18 mouse cellular contexts compared by ENCODE assay signal in genomic region chr2:59684864-59685605, GRCm38 (mm10).
DNase-seq lines count a peak whose midpoint lies in the region; ATAC-seq and TF ChIP-seq lines count a peak whose summit lies in the region.
"Had no signal": no experiment of that assay in that cellular context is flagged by ENCODE, and none has a peak within 500 bp of the region (broad histone marks: within the 10 kb centered on the region; RNA-seq: fewer than 3 reads in every experiment).

No protein-coding gene starts in this region.

- no peaks in the 10 kb centered on the region for H3K9me3 ChIP-seq in kidney, embryonic 15.5 days (replicated peaks)
- no peaks in the 10 kb centered on the region for H3K9me3 ChIP-seq in embryonic facial prominence, embryonic 14.5 days (ENCODE audit: control insufficient read depth, low read length)
- no peaks in the 10 kb centered on the region for H3K9me3 ChIP-seq in limb, embryonic 10.5 days (replicated peaks)
- H3K9me3 ChIP-seq in stomach, postnatal 0 days (ENCODE audit: control insufficient read depth, low read length) = no peaks in the 10 kb centered on the region
- no peaks in the 10 kb centered on the region for H3K9me3 ChIP-seq in lung, postnatal 0 days (ENCODE audit: low read length)
- H3K9me3 ChIP-seq: embryonic facial prominence, embryonic 13.5 days; midbrain, embryonic 13.5 days had no signal

- no peak for DNase-seq in kidney, postnatal 25 days
- DNase-seq in embryonic facial prominence, embryonic 14.5 days (ENCODE audit: low spot score) = peak; percentile 89
- DNase-seq in limb, embryonic 10.5 days (ENCODE audit: low spot score) = no peak
- no peak for DNase-seq in stomach, postnatal 0 days (ENCODE audit: low spot score)
- DNase-seq in cerebellum, postnatal 4 days (ENCODE audit: low spot score in 2 of 2) = no peak
- no peak for DNase-seq in lung, postnatal 0 days (ENCODE audit: low spot score)
- DNase-seq: cerebellum, postnatal 25 days; heart, postnatal 4 days; kidney, adult 11 months; kidney, postnatal 4 days; layer of hippocampus, postnatal 36 days; liver; lung, adult 2 months had no signal

- no peak overlapping the region for H3K9ac ChIP-seq in kidney, embryonic 15.5 days
- H3K9ac ChIP-seq in embryonic facial prominence, embryonic 14.5 days (ENCODE audit: low read depth, low read length) = no peak overlapping the region
- no peak overlapping the region for H3K9ac ChIP-seq in stomach, postnatal 0 days (ENCODE audit: low read length)
- H3K9ac ChIP-seq in lung, postnatal 0 days (replicated peaks; ENCODE audit: low read depth) = no peak overlapping the region
- H3K9ac ChIP-seq: embryonic facial prominence, embryonic 13.5 days; midbrain, embryonic 13.5 days had no signal

- no peak overlapping the region for H3K4me2 ChIP-seq in kidney, embryonic 15.5 days
- no peak overlapping the region for H3K4me2 ChIP-seq in embryonic facial prominence, embryonic 14.5 days (ENCODE audit: low read depth, low read length)
- no peak overlapping the region for H3K4me2 ChIP-seq in stomach, postnatal 0 days (replicated peaks; ENCODE audit: low read depth)
- no peak overlapping the region for H3K4me2 ChIP-seq in lung, postnatal 0 days (replicated peaks; ENCODE audit: low read depth, low read length)
- H3K4me2 ChIP-seq: embryonic facial prominence, embryonic 13.5 days; heart, embryonic 11.5 days; midbrain, embryonic 13.5 days had no signal

- H3K4me1 ChIP-seq in kidney, embryonic 15.5 days = peaks cover 53% of the 10 kb centered on the region
- H3K4me1 ChIP-seq in embryonic facial prominence, embryonic 14.5 days (ENCODE audit: control insufficient read depth, insufficient read depth, low read length) = peaks cover 26% of the 10 kb centered on the region
- peaks cover 93% of the 10 kb centered on the region for H3K4me1 ChIP-seq in limb, embryonic 10.5 days
- peaks cover 5% of the 10 kb centered on the region; the same call in 1 of the 2 replicates for H3K4me1 ChIP-seq in stomach, postnatal 0 days (replicated peaks; ENCODE audit: control insufficient read depth, insufficient read depth)
- H3K4me1 ChIP-seq in lung, postnatal 0 days (ENCODE audit: insufficient read depth, low read depth, low read length) = no peaks in the 10 kb centered on the region; the same call in 1 of the 2 replicates
- H3K4me1 ChIP-seq: midbrain, embryonic 13.5 days had no signal

- 73% methylated on average over 16 of the region's 16 CpGs for WGBS in kidney, embryonic 15.5 days
- WGBS in embryonic facial prominence, embryonic 14.5 days = 73% methylated on average over 16 of the region's 16 CpGs
- 89% methylated on average over 16 of the region's 16 CpGs for WGBS in limb, embryonic 10.5 days
- whole genome bisulfite sequencing in stomach, postnatal 0 days = 43% methylated on average over 16 of the region's 16 CpGs
- 82% methylated on average over 16 of the region's 16 CpGs for WGBS in lung, postnatal 0 days

- H3K36me3 ChIP-seq in kidney, embryonic 15.5 days = no peaks in the 10 kb centered on the region
- no peaks in the 10 kb centered on the region for H3K36me3 ChIP-seq in embryonic facial prominence, embryonic 14.5 days (ENCODE audit: control insufficient read depth, insufficient read depth, low read length)
- H3K36me3 ChIP-seq in limb, embryonic 10.5 days = peaks cover 10% of the 10 kb centered on the region; the same call in 1 of the 2 replicates
- H3K36me3 ChIP-seq in stomach, postnatal 0 days (ENCODE audit: control insufficient read depth, insufficient read depth, low read length) = no peaks in the 10 kb centered on the region; the same call in 1 of the 2 replicates
- no peaks in the 10 kb centered on the region for H3K36me3 ChIP-seq in lung, postnatal 0 days (ENCODE audit: insufficient read depth, low read length)
- H3K36me3 ChIP-seq: embryonic facial prominence, embryonic 13.5 days; midbrain, embryonic 13.5 days had no signal

- H3K4me3 ChIP-seq in kidney, embryonic 15.5 days (replicated peaks) = no peak overlapping the region
- no peak overlapping the region for H3K4me3 ChIP-seq in embryonic facial prominence, embryonic 14.5 days (ENCODE audit: low read depth, low read length)
- H3K4me3 ChIP-seq in limb, embryonic 10.5 days = no peak overlapping the region
- H3K4me3 ChIP-seq in stomach, postnatal 0 days (ENCODE audit: low read depth, low read length) = no peak overlapping the region
- no peak overlapping the region for H3K4me3 ChIP-seq in lung, postnatal 0 days (ENCODE audit: low read depth, low read length)
- H3K4me3 ChIP-seq: embryonic facial prominence, embryonic 13.5 days; midbrain, embryonic 13.5 days had no signal

- TF ChIP-seq EP300 in stomach, postnatal 0 days (optimal IDR thresholded peaks at IDR 0.05) = no peak
- TF ChIP-seq EP300 in lung, postnatal 0 days (IDR thresholded peaks at IDR 0.05) = no peak

- peak overlapping the region; percentile 18; the same call in 1 of the 2 replicates for H3K27ac ChIP-seq in kidney, embryonic 15.5 days
- H3K27ac ChIP-seq in embryonic facial prominence, embryonic 14.5 days (replicated peaks; ENCODE audit: low read depth, low read length) = peak overlapping the region; percentile 71
- H3K27ac ChIP-seq in limb, embryonic 10.5 days = peak overlapping the region; percentile 25; the same call in 1 of the 2 replicates
- peak overlapping the region; percentile 13; the same call in 1 of the 2 replicates for H3K27ac ChIP-seq in stomach, postnatal 0 days (replicated peaks)
- H3K27ac ChIP-seq in lung, postnatal 0 days (ENCODE audit: low read length) = no peak overlapping the region
- H3K27ac ChIP-seq: embryonic facial prominence, embryonic 13.5 days; midbrain, embryonic 13.5 days had no signal

- TF ChIP-seq CTCF in stomach, postnatal 0 days (IDR thresholded peaks at IDR 0.05; ENCODE audit: low read depth) = no peak
- no peak for TF ChIP-seq CTCF in lung, postnatal 0 days (IDR thresholded peaks at IDR 0.05)

- H3K27me3 ChIP-seq in kidney, embryonic 15.5 days = no peaks in the 10 kb centered on the region
- no peaks in the 10 kb centered on the region for H3K27me3 ChIP-seq in embryonic facial prominence, embryonic 14.5 days (replicated peaks; ENCODE audit: control insufficient read depth, insufficient read depth, low read length)
- no peaks in the 10 kb centered on the region for H3K27me3 ChIP-seq in limb, embryonic 10.5 days (ENCODE audit: low read depth, poor library complexity, severe bottlenecking)
- no peaks in the 10 kb centered on the region for H3K27me3 ChIP-seq in stomach, postnatal 0 days (ENCODE audit: control insufficient read depth, insufficient read depth, low read length)
- no peaks in the 10 kb centered on the region for H3K27me3 ChIP-seq in lung, postnatal 0 days (replicated peaks; ENCODE audit: insufficient read depth, low read length)
- H3K27me3 ChIP-seq: embryonic facial prominence, embryonic 13.5 days; midbrain, embryonic 13.5 days had no signal

- ATAC-seq in kidney, embryonic 15.5 days (replicated peaks; ENCODE audit: low FRiP score) = no peak
- peak; percentile 62 for ATAC-seq in embryonic facial prominence, embryonic 14.5 days (ENCODE audit: low read depth)
- peak; percentile 48; the same call in 1 of the 2 replicates for ATAC-seq in stomach, postnatal 0 days (ENCODE audit: low FRiP score, low TSS enrichment)
- no peak for ATAC-seq in lung, postnatal 0 days
- ATAC-seq: CD4-positive, CD25-positive, alpha-beta regulatory T cell, adult 4 months; midbrain, embryonic 13.5 days had no signal

Comparison
In these comparisons a context has a peak if more than half of its experiments do, and no peak if none do; other contexts are left out.
1. ATAC-seq: peak in embryonic facial prominence, embryonic 14.5 days (single experiment) and stomach, postnatal 0 days (single experiment); none in kidney, embryonic 15.5 days (single experiment) and lung, postnatal 0 days (single experiment).